ENCODE assay signal across 29 mouse cellular contexts in the genomic region with DNA sequence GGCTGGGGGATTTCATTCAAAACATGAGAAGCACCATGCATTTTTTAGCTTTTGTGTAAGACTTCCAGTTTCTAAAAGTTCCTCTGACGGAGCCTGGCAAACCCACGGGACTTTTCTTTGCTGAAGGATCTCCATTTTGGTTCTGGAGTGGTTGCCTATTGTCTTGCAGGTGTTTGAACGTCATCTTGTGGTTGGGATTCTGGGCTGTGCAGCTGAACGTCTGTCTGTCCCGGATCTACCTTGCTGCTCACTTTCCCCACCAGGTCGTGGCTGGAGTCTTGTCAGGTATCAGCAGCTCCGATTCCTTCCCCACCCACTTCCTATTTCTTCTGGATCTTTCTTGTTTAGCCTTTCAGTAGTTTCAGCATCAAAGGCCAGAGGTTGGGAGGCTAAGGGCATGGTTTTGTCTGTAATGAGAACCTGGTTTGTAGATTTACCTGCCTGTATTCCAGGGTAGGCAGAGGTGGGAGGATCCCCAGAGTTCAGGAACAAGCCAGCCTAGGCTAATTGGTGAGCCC. TPM values are rescaled to one million over a fixed set of nuclear protein-coding genes. Genes with fewer than 3 reads are reported as not detected.
DNase-seq lines count a peak whose midpoint lies in the region; ATAC-seq and TF ChIP-seq lines count a peak whose summit lies in the region.
"Had no signal": no experiment of that assay in that cellular context is flagged by ENCODE, and none has a peak within 500 bp of the region (broad histone marks: within the 10 kb centered on the region; RNA-seq: fewer than 3 reads in every experiment).

No protein-coding gene starts in this region.

- no peak for DNase-seq in kidney, adult 2 months
- DNase-seq in kidney, adult 9 months: no peak
- DNase-seq in liver, postnatal 0 days: peak; percentile 25
- no peak for DNase-seq in liver, embryonic 11.5 days (ENCODE audit: low spot score)
- DNase-seq in CH12.LX (ENCODE audit: extremely low read depth): peak; percentile 34
- DNase-seq: adrenal gland, adult 2 months; adrenal gland, postnatal 10 days; adrenal gland, postnatal 25 days; B cell, adult 2 months; cerebellum, adult 11 months; cerebellum, adult 18-20 months; cerebellum, adult 8-10 months; cerebellum, adult 9-11 months; cerebellum, postnatal 14 days; cerebellum, postnatal 36 days; embryo, embryonic 11 days had no signal

- no peak overlapping the region for H3K4me2 ChIP-seq in liver, postnatal 0 days (ENCODE audit: low read depth, low read length)
- no peak overlapping the region for H3K4me2 ChIP-seq in liver, embryonic 11.5 days
- H3K4me2 ChIP-seq in CH12.LX (ENCODE audit: insufficient read depth, low read depth, poor library complexity, severe bottlenecking): peak overlapping the region; percentile 53
- H3K4me2 ChIP-seq: embryonic facial prominence, embryonic 13.5 days; embryonic facial prominence, embryonic 15.5 days; forebrain, embryonic 12.5 days had no signal

- no peak overlapping the region for H3K4me3 ChIP-seq in kidney, adult 2 months (ENCODE audit: insufficient read depth, low read depth, low read length)
- H3K4me3 ChIP-seq in liver, postnatal 0 days (ENCODE audit: low read depth, low read length): no peak overlapping the region
- no peak overlapping the region for H3K4me3 ChIP-seq in liver, embryonic 11.5 days (ENCODE audit: low read depth, low read length)
- no peak overlapping the region for H3K4me3 ChIP-seq in CH12.LX (replicated peaks in 1 of 3; ENCODE audit: low read depth in 2 of 3, low read length in 2 of 3, poor library complexity in 1 of 3)
- H3K4me3 ChIP-seq: embryonic facial prominence, embryonic 13.5 days; embryonic facial prominence, embryonic 15.5 days; erythroblast, embryonic 14.5 days; forebrain, embryonic 10.5 days; forebrain, embryonic 12.5 days had no signal

- H3K27me3 ChIP-seq in kidney, adult 2 months (replicated peaks; ENCODE audit: control insufficient read depth, insufficient read depth, low read length): no peaks in the 10 kb centered on the region
- no peaks in the 10 kb centered on the region for H3K27me3 ChIP-seq in liver, postnatal 0 days (ENCODE audit: insufficient read depth, low read length)
- peaks cover 3% of the 10 kb centered on the region; the same call in 1 of the 2 replicates for H3K27me3 ChIP-seq in liver, embryonic 11.5 days (replicated peaks; ENCODE audit: control insufficient read depth, insufficient read depth, low read length)
- no peaks in the 10 kb centered on the region for H3K27me3 ChIP-seq in CH12.LX (replicated peaks)
- H3K27me3 ChIP-seq: embryonic facial prominence, embryonic 13.5 days; embryonic facial prominence, embryonic 15.5 days; forebrain, embryonic 12.5 days had no signal

- no peaks in the 10 kb centered on the region; the same call in 1 of the 2 replicates for H3K4me1 ChIP-seq in kidney, adult 2 months (ENCODE audit: control insufficient read depth, insufficient read depth, low read length)
- H3K4me1 ChIP-seq in liver, postnatal 0 days (ENCODE audit: insufficient read depth): no peaks in the 10 kb centered on the region
- H3K4me1 ChIP-seq in liver, embryonic 11.5 days (replicated peaks; ENCODE audit: control insufficient read depth, insufficient read depth, low read length): no peaks in the 10 kb centered on the region
- peaks cover 15 to 27% of the 10 kb centered on the region in 2 experiments for H3K4me1 ChIP-seq in CH12.LX (ENCODE audit: control insufficient read depth in 1 of 2, insufficient read depth in 2 of 2)
- H3K4me1 ChIP-seq: embryonic facial prominence, embryonic 13.5 days; embryonic facial prominence, embryonic 15.5 days; forebrain, embryonic 10.5 days; forebrain, embryonic 12.5 days had no signal

- 47% methylated on average over 7 of the region's 7 CpGs for WGBS in kidney, adult 2 months
- 53% methylated on average over 7 of the region's 7 CpGs for WGBS in liver, postnatal 0 days (ENCODE audit: insufficient replicate concordance)
- WGBS in liver, embryonic 11.5 days: 59% methylated on average over 7 of the region's 7 CpGs

- no peak overlapping the region for H3K9ac ChIP-seq in liver, postnatal 0 days (replicated peaks)
- no peak overlapping the region for H3K9ac ChIP-seq in liver, embryonic 11.5 days (ENCODE audit: low read depth, low read length)
- H3K9ac ChIP-seq in CH12.LX (ENCODE audit: insufficient read depth, low read depth): 0 out of 2 replicates have a peak overlapping the region, but pooled peaks have one; percentile 29
- H3K9ac ChIP-seq: embryonic facial prominence, embryonic 13.5 days; embryonic facial prominence, embryonic 15.5 days; forebrain, embryonic 12.5 days had no signal

- peak; percentile 18 for TF ChIP-seq POLR2A in kidney, adult 2 months (IDR thresholded peaks at IDR 0.05; ENCODE audit: low read depth, low read length)
- no peak for TF ChIP-seq POLR2A in CH12.LX (IDR thresholded peaks at IDR 0.05; ENCODE audit: low read depth, low read length)

- H3K79me2 ChIP-seq in CH12.LX (replicated peaks; ENCODE audit: control insufficient read depth, extremely low read depth, insufficient read depth, poor library complexity, severe bottlenecking): no peaks in the 10 kb centered on the region

- no peak; the same call in 1 of the 2 replicates for TF ChIP-seq RAD21 in CH12.LX (IDR thresholded peaks at IDR 0.05; ENCODE audit: low read depth, low read length)

- H3K9me3 ChIP-seq in liver, postnatal 0 days (ENCODE audit: low read length): no peaks in the 10 kb centered on the region
- no peaks in the 10 kb centered on the region for H3K9me3 ChIP-seq in liver, embryonic 11.5 days (ENCODE audit: control insufficient read depth, low read length)
- no peaks in the 10 kb centered on the region for H3K9me3 ChIP-seq in CH12.LX (replicated peaks; ENCODE audit: low read length)
- H3K9me3 ChIP-seq: embryonic facial prominence, embryonic 13.5 days; embryonic facial prominence, embryonic 15.5 days; forebrain, embryonic 10.5 days; forebrain, embryonic 12.5 days had no signal

- ATAC-seq in liver, postnatal 0 days: no peak
- no peak for ATAC-seq in liver, embryonic 11.5 days (replicated peaks; ENCODE audit: low FRiP score)
- ATAC-seq: CD4-positive, CD25-positive, alpha-beta regulatory T cell, adult 4 months; forebrain, embryonic 14.5 days; forebrain, embryonic 16.5 days had no signal

- dilution Hi-C loops in CH12.LX (cut with MboI; ENCODE audit: extremely low pct_ligation_motif_present, extremely low pct_unique_long_range_greater_than_20kb, low sequenced_read_pairs): no loop called here

- TF ChIP-seq EP300 in liver, postnatal 0 days (IDR thresholded peaks at IDR 0.05; ENCODE audit: low read depth): no peak
- TF ChIP-seq EP300 in CH12.LX (IDR thresholded peaks at IDR 0.05; ENCODE audit: low read length): peak; percentile 40; the same call in 1 of the 2 replicates

- H3K36me3 ChIP-seq in kidney, adult 2 months (ENCODE audit: control insufficient read depth, insufficient read depth, low read length): peaks cover 28% of the 10 kb centered on the region; the same call in 1 of the 2 replicates
- peaks cover 12% of the 10 kb centered on the region; the same call in 1 of the 2 replicates for H3K36me3 ChIP-seq in liver, postnatal 0 days (replicated peaks; ENCODE audit: insufficient read depth, low read length)
- H3K36me3 ChIP-seq in liver, embryonic 11.5 days (ENCODE audit: control insufficient read depth, insufficient read depth, low read length): no peaks in the 10 kb centered on the region
- no peaks in the 10 kb centered on the region for H3K36me3 ChIP-seq in CH12.LX (replicated peaks in 1 of 2; ENCODE audit: control insufficient read depth in 1 of 2, insufficient read depth in 1 of 2, low read length in 1 of 2)
- H3K36me3 ChIP-seq: embryonic facial prominence, embryonic 13.5 days; embryonic facial prominence, embryonic 15.5 days; forebrain, embryonic 10.5 days; forebrain, embryonic 12.5 days had no signal

- no peak overlapping the region for H3K27ac ChIP-seq in kidney, adult 2 months (ENCODE audit: insufficient read depth, low read depth, low read length)
- no peak overlapping the region for H3K27ac ChIP-seq in liver, postnatal 0 days (ENCODE audit: low read depth)
- no peak overlapping the region for H3K27ac ChIP-seq in liver, embryonic 11.5 days (ENCODE audit: low read depth, low read length)
- no peak overlapping the region for H3K27ac ChIP-seq in CH12.LX (ENCODE audit: insufficient read depth, low read depth)
- H3K27ac ChIP-seq: embryonic facial prominence, embryonic 13.5 days; embryonic facial prominence, embryonic 15.5 days; forebrain, embryonic 10.5 days; forebrain, embryonic 12.5 days had no signal

- TF ChIP-seq CTCF in kidney, adult 2 months (conservative IDR thresholded peaks at IDR 0.05; ENCODE audit: insufficient read depth, insufficient read length, low read depth, low read length): no peak
- TF ChIP-seq CTCF in liver, postnatal 0 days (IDR thresholded peaks at IDR 0.05; ENCODE audit: low read depth): no peak
- no peak for TF ChIP-seq CTCF in CH12.LX (conservative IDR thresholded peaks at IDR 0.05 in 1 of 2, IDR thresholded peaks at IDR 0.05 in 1 of 2; ENCODE audit: low read depth in 2 of 2, low read length in 2 of 2)

- in situ Hi-C loops in CH12.LX (cut with MboI; ENCODE audit: low pct_ligation_motif_present, low pct_unique_long_range_greater_than_20kb, low sequenced_read_pairs): no loop called here

RNA-seq across cellular contexts. Expression of gene G6pc, which starts 7.1 kb away (rescaled TPM):
- polyA plus RNA-seq in kidney, adult 2 months (2012; rRNA removed): 322 and 349 TPM in 2 replicates
- 97.9 and 206 TPM in 2 replicates for polyA plus RNA-seq in liver, postnatal 0 days (2015; fragmentation: Nextera tagmentation; extraction: Ambion mirVana)
- polyA plus RNA-seq in liver, embryonic 11.5 days (2014; fragmentation: Nextera tagmentation; extraction: Ambion mirVana): not detected in 2 replicates
- total RNA-seq in CH12.LX (2012; rRNA removed): 0.08 TPM in 1 of 2 replicates, not detected in the other
- total RNA-seq in CH12.LX (2014; rRNA removed): not detected in 2 replicates
- polyA plus RNA-seq in CH12.LX (2012; ENCODE audit: insufficient read length, low read depth): not detected in 2 replicates
- total RNA-seq: common myeloid progenitor, adult 5-6 weeks; ES-E14; MEL had no signal
- polyA plus RNA-seq: brain, embryonic 14.5 days; CD4-positive, CD25-positive, alpha-beta regulatory T cell, adult 4 months; embryonic facial prominence, embryonic 11.5 days; embryonic facial prominence, embryonic 13.5 days; embryonic facial prominence, embryonic 15.5 days; erythroblast, embryonic 14.5 days; forebrain, embryonic 10.5 days; forebrain, embryonic 12.5 days; forebrain, embryonic 14.5 days; forebrain, embryonic 16.5 days had no signal

RNA-seq across cellular contexts. Expression of gene Aarsd1, which starts 42.9 kb away (rescaled TPM):
- polyA plus RNA-seq in kidney, adult 2 months (2012; rRNA removed): 26.3 and 29.2 TPM in 2 replicates
- polyA plus RNA-seq in liver, postnatal 0 days (2015; fragmentation: Nextera tagmentation; extraction: Ambion mirVana): 23.7 and 24.2 TPM in 2 replicates
- polyA plus RNA-seq in liver, embryonic 11.5 days (2014; fragmentation: Nextera tagmentation; extraction: Ambion mirVana): 92.3 and 94.0 TPM in 2 replicates
- total RNA-seq in CH12.LX (2012; rRNA removed) (133 and 134 TPM in 2 replicates), CH12.LX (2014; rRNA removed) (78.2 and 81.5 TPM in 2 replicates)
- polyA plus RNA-seq in CH12.LX (2012; ENCODE audit: insufficient read length, low read depth): 84.5 and 99.8 TPM in 2 replicates

RNA-seq across cellular contexts. Expression of gene Aoc3, which starts 44.1 kb away (rescaled TPM):
- 12.5 and 14.8 TPM in 2 replicates for polyA plus RNA-seq in kidney, adult 2 months (2012; rRNA removed)
- 0.05 and 0.06 TPM in 2 replicates for polyA plus RNA-seq in liver, postnatal 0 days (2015; fragmentation: Nextera tagmentation; extraction: Ambion mirVana)
- 0.08 TPM in 1 of 2 replicates, not detected in the other for polyA plus RNA-seq in liver, embryonic 11.5 days (2014; fragmentation: Nextera tagmentation; extraction: Ambion mirVana)
- total RNA-seq in CH12.LX (2012; rRNA removed) (0.25 and 0.29 TPM in 2 replicates), CH12.LX (2014; rRNA removed) (0.28 and 0.30 TPM in 2 replicates)
- 0.86 and 0.99 TPM in 2 replicates for polyA plus RNA-seq in CH12.LX (2012; ENCODE audit: insufficient read length, low read depth)
- polyA plus RNA-seq: CD4-positive, CD25-positive, alpha-beta regulatory T cell, adult 4 months; forebrain, embryonic 10.5 days; forebrain, embryonic 12.5 days had no signal

RNA-seq across cellular contexts. Expression of gene Aoc2, which starts 49.6 kb away (rescaled TPM):
- polyA plus RNA-seq in kidney, adult 2 months (2012; rRNA removed): 2.6 and 3.1 TPM in 2 replicates
- polyA plus RNA-seq in liver, postnatal 0 days (2015; fragmentation: Nextera tagmentation; extraction: Ambion mirVana): 0.44 and 0.60 TPM in 2 replicates
- polyA plus RNA-seq in liver, embryonic 11.5 days (2014; fragmentation: Nextera tagmentation; extraction: Ambion mirVana): 2.9 and 3.2 TPM in 2 replicates
- total RNA-seq in CH12.LX (2012; rRNA removed) (5.0 and 5.5 TPM in 2 replicates), CH12.LX (2014; rRNA removed) (3.6 and 4.3 TPM in 2 replicates)
- polyA plus RNA-seq in CH12.LX (2012; ENCODE audit: insufficient read length, low read depth): 10.7 and 12.1 TPM in 2 replicates

RNA-seq across cellular contexts. Expression of gene Gm27029, which starts 50.1 kb away (rescaled TPM):
- polyA plus RNA-seq in kidney, adult 2 months (2012; rRNA removed): 0.92 and 1.6 TPM in 2 replicates
- 0.49 and 1.5 TPM in 2 replicates for polyA plus RNA-seq in liver, postnatal 0 days (2015; fragmentation: Nextera tagmentation; extraction: Ambion mirVana)
- 8.7 and 9.2 TPM in 2 replicates for polyA plus RNA-seq in liver, embryonic 11.5 days (2014; fragmentation: Nextera tagmentation; extraction: Ambion mirVana)
- 8.3 and 8.4 TPM in 2 replicates for total RNA-seq in CH12.LX (2012; rRNA removed)
- 1.7 and 2.3 TPM in 2 replicates for total RNA-seq in CH12.LX (2014; rRNA removed)
- 6.2 and 8.7 TPM in 2 replicates for polyA plus RNA-seq in CH12.LX (2012; ENCODE audit: insufficient read length, low read depth)

Comparison
In these comparisons a context has a peak if more than half of its experiments do, and no peak if none do; other contexts are left out.
1. DNase-seq: peak in liver, postnatal 0 days (single experiment) and CH12.LX (single experiment); none in kidney, adult 2 months (single experiment), kidney, adult 9 months (single experiment) and liver, embryonic 11.5 days (single experiment).
2. RNA of gene G6pc, which starts 7.1 kb away (polyA plus RNA-seq): 322 to 349 TPM in kidney, adult 2 months and 97.9 to 206 TPM in liver, postnatal 0 days; not detected in liver, embryonic 11.5 days and not detected in CH12.LX; every median in the first group is over 10 times any median in the second.